Mouse (Mus musculus) megakaryocyte, adult 5-6 weeks (primary cell): ENCODE measurements at regions not wholly inside any gene's neighbourhood (a gene's known extent, or its start where the extent isn't known, plus 50 kb on each side); places are given as distances from the start of the nearest gene placed in this dataset.

Experiments
- ATAC-seq: 2 replicates; pipeline ENCODE4 v1.8.0; 2016; ENCODE audit warnings: mild to moderate bottlenecking, inconsistent platforms; ENCODE audit not compliant: poor library complexity, severe bottlenecking

- ATAC-seq: no peak
Observed at GRCm38 (mm10) chr8:80117328-80117727, 59.5 kb upstream of the Hhip start.
